Mouse (Mus musculus) erythroblast, embryonic 14.5 days (primary cell): ENCODE data around the gene Sox5. TPM values are rescaled to one million over a fixed set of nuclear protein-coding genes. Genes with fewer than 3 reads are reported as not detected.

Source experiments
- H3K27me3 ChIP-seq: 2 replicates; pipeline ENCODE4 v1.6.1; 2012; ENCODE audit warnings: inconsistent platforms; ENCODE audit not compliant: control insufficient read depth
- H3K36me3 ChIP-seq: 2 replicates; pipeline ENCODE4 v1.6.1; 2012; ENCODE audit warnings: mild to moderate bottlenecking, inconsistent platforms; ENCODE audit not compliant: control insufficient read depth
- H3K4me1 ChIP-seq: 2 replicates; pipeline ENCODE4 v1.6.1; 2012; ENCODE audit warnings: inconsistent platforms; ENCODE audit not compliant: control insufficient read depth
- H3K4me3 ChIP-seq: replicated peaks from 2 replicates; pipeline ENCODE3; 2012; ENCODE audit warnings: moderate library complexity, mild to moderate bottlenecking, inconsistent platforms
- H3K9me3 ChIP-seq: 2 replicates; pipeline ENCODE4 v1.6.1; 2012; ENCODE audit warnings: low read length, inconsistent platforms, mixed read lengths; ENCODE audit not compliant: control insufficient read depth
- GATA1 ChIP-seq: IDR thresholded peaks from 2 replicates; pipeline ENCODE4 v1.6.1; 2012; ENCODE audit warnings: low read length, inconsistent platforms, mixed read lengths
- TAL1 ChIP-seq: IDR thresholded peaks from 3 replicates; pipeline ENCODE4 v1.6.1; 2012; ENCODE audit warnings: low read length, inconsistent platforms, mixed read lengths
- polyA plus RNA-seq: library from polyadenylated mRNA; stranded (reverse); fragments of >175 nt; gene quantifications from 2 replicates; pipeline ENCODE4 v1.2.3, GENCODE M21; 2012

The Sox5 gene
- polyA plus RNA-seq, 1 experiment = not detected

- H3K4me3 ChIP-seq = no peak overlapping the region
- no peaks in the 10 kb centered on the region for H3K36me3 ChIP-seq
- no peaks in the 10 kb centered on the region for H3K27me3 ChIP-seq
- H3K4me1 ChIP-seq = no peaks in the 10 kb centered on the region
- TF ChIP-seq TAL1 (no peak), GATA1 (no peak)
- H3K9me3 ChIP-seq = no peaks in the 10 kb centered on the region
These were observed 670.2 kb downstream of the Sox5 start for GRCm38 (mm10) chr6:144111561-144111960.

- no peaks in the 10 kb centered on the region for H3K4me1 ChIP-seq
- H3K27me3 ChIP-seq = no peaks in the 10 kb centered on the region
- H3K4me3 ChIP-seq = no peak overlapping the region
- no peaks in the 10 kb centered on the region for H3K9me3 ChIP-seq
- H3K36me3 ChIP-seq = no peaks in the 10 kb centered on the region
- TF ChIP-seq TAL1 = no peak
- TF ChIP-seq GATA1 = no peak
These were observed 674.9 kb downstream of the Sox5 start for GRCm38 (mm10) chr6:144106848-144107247.

- Histone ChIP-seq H3K27me3 (no peaks in the 10 kb centered on the region), H3K36me3 (no peaks in the 10 kb centered on the region), H3K4me1 (no peaks in the 10 kb centered on the region), H3K9me3 (peaks cover 3% of the 10 kb centered on the region), H3K4me3 (no peak overlapping the region)
- TF ChIP-seq GATA1 (no peak), TAL1 (no peak)
These were observed 676.1 kb downstream of the Sox5 start for GRCm38 (mm10) chr6:144105645-144106044.

DNA sequence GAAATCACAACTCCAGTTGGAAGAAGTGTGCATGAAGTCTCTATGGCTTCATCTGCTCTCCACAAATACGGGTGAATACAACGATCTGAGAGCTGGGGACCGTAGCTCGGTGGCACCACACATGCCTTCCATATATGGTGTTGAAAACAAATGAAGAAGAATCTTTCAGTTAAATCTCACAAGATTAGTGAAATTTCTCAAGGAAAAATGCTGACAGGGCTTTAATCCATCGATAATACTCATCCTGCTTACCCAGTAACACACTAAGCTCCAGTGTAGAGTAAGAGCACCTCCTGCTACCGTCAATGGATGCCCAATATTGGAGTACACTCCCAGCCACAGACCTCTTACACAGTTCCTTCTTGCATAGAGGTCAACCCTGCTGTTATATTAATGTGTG lies 678.2 kb downstream of the Sox5 start:
- Histone ChIP-seq H3K4me3 (no peak overlapping the region), H3K9me3 (peaks cover 3% of the 10 kb centered on the region), H3K36me3 (no peaks in the 10 kb centered on the region), H3K4me1 (no peaks in the 10 kb centered on the region), H3K27me3 (no peaks in the 10 kb centered on the region)
- no peak for TF ChIP-seq TAL1
- no peak for TF ChIP-seq GATA1

GRCm38 (mm10) chr6:144100852-144101251 lies 680.9 kb downstream of the Sox5 start:
- H3K36me3 ChIP-seq = no peaks in the 10 kb centered on the region
- TF ChIP-seq GATA1 = no peak
- TF ChIP-seq TAL1 = no peak
- no peak overlapping the region for H3K4me3 ChIP-seq
- no peaks in the 10 kb centered on the region for H3K4me1 ChIP-seq
- no peaks in the 10 kb centered on the region for H3K27me3 ChIP-seq
- H3K9me3 ChIP-seq = peaks cover 3% of the 10 kb centered on the region

- Histone ChIP-seq H3K9me3 (peaks cover 3% of the 10 kb centered on the region), H3K27me3 (no peaks in the 10 kb centered on the region), H3K4me1 (no peaks in the 10 kb centered on the region), H3K4me3 (no peak overlapping the region), H3K36me3 (no peaks in the 10 kb centered on the region)
- TF ChIP-seq GATA1 = no peak
- TF ChIP-seq TAL1 = no peak
These were observed 683.7 kb downstream of the Sox5 start for GRCm38 (mm10) chr6:144098119-144098518.

- Histone ChIP-seq H3K4me3 (no peak overlapping the region), H3K36me3 (no peaks in the 10 kb centered on the region), H3K4me1 (no peaks in the 10 kb centered on the region), H3K27me3 (no peaks in the 10 kb centered on the region), H3K9me3 (no peaks in the 10 kb centered on the region)
- TF ChIP-seq GATA1 (no peak), TAL1 (no peak)
These were observed 693.5 kb downstream of the Sox5 start for GRCm38 (mm10) chr6:144088256-144088655.

- Histone ChIP-seq H3K36me3 (no peaks in the 10 kb centered on the region), H3K9me3 (no peaks in the 10 kb centered on the region), H3K27me3 (no peaks in the 10 kb centered on the region), H3K4me1 (no peaks in the 10 kb centered on the region), H3K4me3 (no peak overlapping the region)
- TF ChIP-seq GATA1 (no peak), TAL1 (no peak)
These were observed 695.5 kb downstream of the Sox5 start for GRCm38 (mm10) chr6:144086096-144086810.

DNA sequence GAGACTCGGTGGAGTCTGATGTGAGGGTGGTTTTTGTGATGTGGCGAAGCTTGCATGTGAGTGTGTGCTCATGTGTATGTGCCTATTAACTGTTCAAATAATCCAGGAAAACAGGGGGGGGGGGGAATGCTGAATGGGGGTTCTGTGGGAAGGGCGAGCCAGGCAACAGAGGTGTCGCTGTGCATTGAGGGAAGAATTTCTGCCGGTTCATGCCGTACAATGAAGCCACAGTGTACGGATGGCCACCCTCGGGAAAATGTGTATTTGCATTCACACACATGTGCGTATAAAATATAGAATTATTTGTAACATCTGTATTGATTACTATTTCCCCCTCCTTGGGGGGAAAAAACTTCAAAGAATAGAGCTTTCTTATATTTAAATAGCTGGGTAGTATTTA lies 699.5 kb downstream of the Sox5 start:
- Histone ChIP-seq H3K9me3 (no peaks in the 10 kb centered on the region), H3K4me3 (no peak overlapping the region), H3K27me3 (no peaks in the 10 kb centered on the region), H3K4me1 (no peaks in the 10 kb centered on the region), H3K36me3 (no peaks in the 10 kb centered on the region)
- TF ChIP-seq GATA1 = no peak
- no peak for TF ChIP-seq TAL1

DNA sequence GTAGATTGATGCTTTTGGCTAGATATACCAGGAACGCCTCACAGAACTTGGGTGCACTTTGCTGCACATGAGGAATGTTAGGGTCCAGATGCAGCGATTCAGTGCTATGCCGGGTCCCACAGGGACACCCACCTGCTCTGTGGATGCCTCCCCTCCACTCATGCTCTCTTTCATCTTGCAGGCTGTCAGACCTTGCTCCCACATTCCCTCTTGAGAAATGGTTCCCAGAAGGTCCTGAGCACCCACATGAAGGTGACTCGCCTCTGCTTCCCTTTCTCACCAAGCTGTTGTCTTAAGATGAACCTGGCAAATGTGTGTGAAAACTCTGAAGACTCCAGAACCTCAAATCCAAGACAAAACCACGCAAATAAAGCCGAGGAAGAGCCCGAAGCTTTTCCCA lies 704.0 kb downstream of the Sox5 start:
- Histone ChIP-seq H3K9me3 (no peaks in the 10 kb centered on the region; the same call in 1 of the 2 replicates), H3K27me3 (no peaks in the 10 kb centered on the region), H3K36me3 (no peaks in the 10 kb centered on the region), H3K4me1 (no peaks in the 10 kb centered on the region), H3K4me3 (no peak overlapping the region)
- no peak for TF ChIP-seq TAL1
